Mouse (Mus musculus) WW6 (cell line): ENCODE data around the gene Acaa1a.
A peak's percentile ranks its signal among the peaks of the same experiment; 100 is the strongest.
"Not testable (repeated sequence)": the region's sequence is repeated elsewhere in the genome, so short reads cannot be mapped to it uniquely, and the experiment has no call there.

ENCODE experiments used
- DNase-seq: peaks from one replicate; pipeline ENCODE4 v3.0.0-alpha.2; 2013; ENCODE audit warnings: low read depth, low spot score

The Acaa1a gene

DNA sequence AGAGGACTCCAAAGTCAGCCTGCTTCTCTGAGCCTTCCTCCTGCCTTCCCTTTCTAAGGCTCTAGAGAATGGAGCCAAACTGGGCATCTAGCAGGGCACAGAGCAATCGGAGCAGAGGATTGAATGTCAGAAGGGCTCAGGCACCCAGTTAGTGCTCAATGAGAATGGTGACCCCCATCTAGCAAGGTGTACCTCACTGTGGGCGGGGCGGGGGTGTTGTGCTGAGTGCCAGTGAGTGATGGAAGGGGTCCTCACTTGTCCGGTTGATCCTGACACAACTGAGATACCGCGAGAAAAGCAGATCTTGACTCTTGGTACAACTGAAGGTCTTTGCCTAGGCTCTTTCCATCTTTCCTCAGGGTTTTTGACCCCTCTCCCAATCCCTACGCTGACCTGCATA, 370 bp upstream of the Acaa1a start:
- no peak for DNase-seq

DNA sequence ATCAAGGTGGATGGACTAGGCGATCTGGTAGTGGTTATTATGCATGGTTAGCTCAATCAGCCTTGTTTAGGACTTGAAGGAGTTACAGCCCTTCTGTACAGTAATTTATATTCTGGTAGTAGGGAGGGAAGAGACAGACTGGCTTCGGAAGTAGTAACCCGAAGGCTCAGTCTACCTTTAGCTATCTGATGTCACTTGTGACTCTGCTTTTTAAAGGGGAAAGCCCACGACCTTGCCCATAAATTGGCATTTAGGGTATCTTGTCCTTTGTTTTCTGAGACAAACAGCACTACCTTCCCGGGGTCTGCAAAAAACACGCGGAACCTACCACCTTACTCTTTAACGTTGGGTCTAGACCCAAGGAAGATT, 720 bp downstream of the Acaa1a start:
- DNase-seq, result no peak

DNA sequence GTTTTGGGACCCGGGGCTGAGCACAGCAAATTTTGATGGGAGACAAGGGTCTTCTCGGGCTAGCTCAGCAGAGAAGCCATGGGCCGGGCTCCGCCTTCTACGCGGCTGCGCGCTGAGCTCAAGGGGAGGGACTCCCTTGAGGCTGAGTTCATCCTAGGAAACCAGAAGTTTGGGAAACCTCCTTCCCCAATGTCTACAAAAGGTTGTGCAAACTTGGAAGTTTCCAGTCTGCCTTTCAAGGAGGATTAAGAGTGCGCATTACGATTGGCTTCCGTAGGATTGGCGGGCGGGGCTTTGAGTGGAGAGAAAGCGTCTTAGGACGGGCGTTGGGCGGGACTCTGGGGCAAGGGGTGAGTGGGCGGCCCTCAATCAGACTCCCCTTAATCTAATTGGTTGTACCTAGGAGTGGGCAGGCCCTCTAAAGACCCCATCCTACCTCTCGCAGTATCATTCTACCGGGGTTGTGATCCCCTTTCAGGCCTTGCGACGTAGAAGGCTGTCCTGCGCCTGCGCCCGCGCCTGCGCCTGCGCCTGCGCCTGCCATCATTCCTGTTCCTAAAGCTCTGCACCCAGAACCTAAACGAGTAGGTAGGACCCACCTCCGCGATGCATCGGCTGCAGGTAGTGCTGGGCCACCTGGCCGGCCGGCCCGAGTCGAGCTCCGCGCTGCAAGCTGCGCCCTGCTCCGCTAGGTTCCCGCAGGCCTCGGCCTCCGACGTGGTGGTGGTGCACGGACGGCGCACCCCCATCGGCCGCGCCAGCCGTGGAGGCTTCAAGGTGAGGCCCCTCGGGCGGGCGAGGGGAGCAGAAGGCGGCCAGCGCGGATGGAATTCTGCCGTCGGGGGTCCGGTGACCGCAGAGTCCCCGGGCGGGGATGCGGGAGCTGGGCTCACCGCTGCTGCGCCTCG, 1.7 kb downstream of the Acaa1a start, which contains the start of gene Myd88:
Gene Myd88 (minus strand): TSS at position 503 of the 908 bp plus-strand sequence.
- DNase-seq, result peak; percentile 96

DNA sequence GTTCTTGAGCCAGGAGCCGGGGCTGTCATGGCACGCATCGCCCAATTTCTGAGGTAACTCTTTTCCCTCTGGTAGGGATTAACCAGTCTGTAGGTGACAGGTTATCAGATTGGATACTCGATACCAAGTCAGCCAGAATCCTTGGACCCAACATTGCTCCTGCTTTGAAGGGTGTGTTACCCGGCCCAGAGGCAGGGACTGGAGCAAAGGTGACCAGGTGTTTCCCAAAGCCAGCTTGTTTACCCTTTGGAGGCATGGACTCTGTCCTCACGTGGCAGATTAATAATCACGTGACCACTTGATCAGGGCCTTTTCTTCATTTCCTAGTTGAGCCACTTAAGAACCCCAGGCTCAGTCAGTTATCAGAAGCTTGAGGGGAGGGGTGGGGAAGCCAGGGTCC, 3.3 kb downstream of the Acaa1a start:
- no peak for DNase-seq

DNA sequence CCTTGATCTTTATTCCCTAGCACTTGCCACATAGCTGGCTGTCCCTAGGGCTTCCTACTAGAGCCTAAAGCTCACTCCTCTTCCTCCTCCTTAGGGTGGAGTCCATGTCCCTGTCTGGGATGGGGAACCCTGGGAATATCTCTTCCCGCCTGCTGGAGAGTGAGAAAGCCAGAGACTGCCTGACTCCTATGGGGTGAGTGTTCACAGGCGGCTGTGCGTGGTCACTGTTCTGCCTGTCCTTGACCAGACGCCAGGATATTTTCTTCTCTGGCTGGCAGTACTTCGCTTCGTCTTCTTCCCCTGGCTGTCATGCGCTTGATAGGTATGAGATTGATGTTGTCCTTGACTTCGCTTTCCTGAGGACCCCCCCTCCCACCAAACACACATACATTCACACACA, 6.9 kb downstream of the Acaa1a start:
- no peak for DNase-seq

DNA sequence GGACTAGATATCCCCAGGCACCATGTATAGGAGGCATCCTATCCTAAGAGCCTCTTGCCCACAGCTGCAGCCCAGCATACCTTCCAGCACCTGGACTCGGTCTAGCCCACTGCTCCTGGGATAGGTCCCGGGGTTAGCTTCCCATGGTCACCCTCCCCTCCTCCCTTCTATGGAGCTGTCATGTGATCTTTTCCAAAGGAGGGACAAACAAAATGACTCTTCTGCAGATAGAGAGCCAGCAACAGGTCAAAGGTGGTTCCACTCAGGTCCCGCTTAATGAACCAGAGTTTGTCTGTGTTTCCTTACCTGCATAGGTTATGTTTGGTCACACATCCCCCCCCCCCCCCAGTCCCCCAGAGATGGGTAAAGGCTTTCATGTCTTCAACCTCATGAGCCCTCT, 11.1 kb downstream of the Acaa1a start:
- no peak for DNase-seq

DNA sequence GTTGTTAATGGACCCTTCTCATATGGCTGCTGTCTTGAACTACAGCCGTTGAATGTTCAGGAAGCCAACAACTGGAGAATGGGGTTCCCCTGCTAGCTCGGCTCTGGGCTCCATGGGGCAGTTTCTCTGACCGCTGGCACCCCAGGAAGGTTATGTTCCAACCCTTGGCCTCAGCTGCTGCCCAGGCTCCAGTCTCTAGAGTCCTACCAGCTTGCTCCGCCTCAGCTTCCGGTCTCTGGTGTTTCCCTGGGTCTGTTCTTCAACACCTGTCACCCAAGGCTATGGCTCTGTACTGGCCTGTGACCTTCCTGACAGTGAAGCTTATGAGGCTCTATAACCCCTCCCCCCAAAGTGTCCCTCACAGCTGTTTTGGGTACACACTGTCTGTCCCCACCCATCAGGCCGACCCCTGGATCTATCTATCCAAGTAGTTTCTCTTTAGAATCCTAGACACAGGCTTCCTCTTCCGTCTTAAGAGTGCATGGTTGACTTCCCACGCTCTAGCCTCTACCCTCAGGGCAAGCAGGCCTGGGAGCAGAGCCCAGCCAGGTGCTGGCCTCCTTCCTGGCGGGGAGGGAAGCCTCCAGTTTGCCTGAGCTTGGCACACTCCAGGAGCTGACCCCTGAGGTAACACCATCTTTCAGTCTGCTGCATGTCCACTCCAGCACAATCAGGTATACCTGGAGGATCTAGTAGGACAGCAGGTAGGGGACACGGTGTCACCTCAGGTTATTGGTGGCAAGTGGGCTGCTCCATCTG, 11.7 kb downstream of the Acaa1a start:
- DNase-seq, result no peak

DNA sequence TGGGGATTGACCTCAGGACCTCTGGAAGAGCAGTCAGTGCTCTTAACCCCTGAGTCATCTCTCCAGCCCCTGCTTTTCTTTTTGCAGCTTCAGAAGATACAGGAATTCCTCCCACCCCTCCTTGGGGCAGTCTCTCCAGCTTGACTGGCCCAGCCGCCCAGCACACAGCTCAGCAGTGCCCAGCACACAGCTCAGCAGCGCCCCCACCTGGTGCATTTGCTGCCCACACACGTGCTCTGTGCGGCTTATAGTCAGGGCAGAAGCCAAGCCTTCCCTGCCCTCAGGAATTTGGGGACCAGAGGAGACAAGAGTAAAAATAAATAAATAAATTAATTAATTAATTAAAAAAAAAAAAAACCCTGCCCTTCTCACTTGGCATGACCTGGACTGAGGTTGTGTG, 12.6 kb downstream of the Acaa1a start:
- peak; percentile 52 for DNase-seq

DNA sequence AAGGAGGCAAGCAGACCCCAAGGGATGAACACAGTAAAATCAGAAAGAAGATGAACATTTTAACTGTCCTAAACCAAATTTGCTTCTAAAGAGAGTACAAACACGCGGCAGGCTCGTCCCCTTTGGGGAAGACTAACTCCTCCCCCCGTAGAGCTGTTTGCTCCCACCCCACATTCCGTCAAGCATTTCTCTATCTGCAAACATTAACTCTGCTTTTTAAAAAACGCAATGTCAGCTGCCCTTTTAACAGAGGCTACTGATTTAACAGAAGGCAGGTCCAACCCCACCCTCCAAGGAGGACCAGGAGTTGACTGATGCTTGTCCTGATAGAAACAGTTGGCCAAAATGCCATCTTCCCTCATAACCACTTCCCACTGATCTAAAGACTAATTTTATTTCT, 14.4 kb downstream of the Acaa1a start:
- no peak for DNase-seq

DNA sequence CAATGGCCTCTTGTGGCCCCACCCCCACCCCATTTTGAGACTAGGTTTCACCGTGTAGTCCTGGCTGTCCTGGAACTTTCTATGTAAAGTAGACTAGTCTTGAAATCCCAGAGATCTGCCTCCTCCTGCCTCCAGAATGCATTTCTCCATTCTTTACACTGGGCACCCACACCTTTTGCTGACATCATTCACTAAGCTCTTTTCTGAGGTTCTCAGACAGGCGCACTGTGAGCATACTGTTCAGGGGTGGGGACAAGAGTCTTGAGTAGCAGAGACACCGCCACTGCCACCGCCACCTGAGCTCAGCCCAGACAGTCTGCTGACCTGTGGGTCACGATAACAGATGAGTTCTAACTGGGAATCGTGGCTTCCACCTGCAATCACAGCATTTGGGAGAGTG, 16.5 kb downstream of the Acaa1a start:
- no peak for DNase-seq

DNA sequence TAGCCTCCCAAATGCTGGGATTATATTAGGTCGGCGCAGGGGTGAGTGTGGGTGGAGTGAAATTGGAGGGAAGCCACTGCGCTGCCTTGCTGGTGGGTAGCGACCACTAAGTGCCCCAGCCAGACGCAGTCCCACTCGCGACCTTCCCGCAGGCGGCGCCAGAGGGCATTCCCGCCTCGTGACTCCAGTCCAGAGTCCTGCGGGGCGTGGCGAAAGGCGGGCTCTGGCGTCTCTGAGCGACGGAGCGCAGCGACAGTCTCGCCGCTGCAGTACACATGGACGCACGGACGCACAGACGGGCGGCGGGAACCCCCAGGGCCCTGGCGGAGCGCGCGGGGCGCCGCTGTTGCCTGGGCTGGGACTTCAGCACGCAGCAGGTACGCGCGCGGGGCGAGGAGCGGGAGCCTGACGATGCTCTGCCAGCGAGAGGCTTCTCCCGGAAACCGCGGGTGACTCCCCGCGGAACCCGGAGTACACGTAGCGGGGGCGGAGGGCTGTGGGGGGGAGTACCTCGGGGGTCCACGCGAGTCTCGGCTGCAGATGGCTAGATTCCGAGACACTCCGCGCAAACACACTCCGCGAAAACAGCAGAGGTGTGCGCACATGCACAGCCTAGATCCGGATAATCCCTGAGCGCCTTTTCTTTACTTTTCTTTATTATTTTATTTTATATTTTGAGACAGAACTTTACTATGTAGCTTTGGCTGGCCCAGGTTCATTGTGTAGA, 18.0 kb downstream of the Acaa1a start, which contains the start of gene Xylb:
Gene Xylb (plus strand): TSS at position 51 of the 727 bp plus-strand sequence.
- DNase-seq, result peak; percentile 90

DNA sequence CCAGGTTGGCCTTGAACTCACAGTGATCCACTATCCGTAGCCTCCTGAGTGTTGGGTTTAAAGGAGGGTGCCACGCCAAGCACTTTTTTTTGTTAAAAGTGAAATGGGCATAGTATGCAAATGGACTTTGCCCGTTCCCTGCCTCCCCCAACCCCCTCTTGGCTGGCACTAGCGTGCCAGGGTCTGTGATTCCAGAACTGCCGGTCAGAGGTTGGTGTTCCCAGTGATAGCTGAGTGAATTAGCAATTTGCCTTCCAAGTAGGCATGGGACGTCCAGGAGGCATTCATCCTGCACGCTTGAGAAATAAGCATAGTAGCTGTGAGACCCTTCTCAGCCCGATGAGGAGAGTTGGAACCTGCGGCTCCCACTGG, 18.6 kb downstream of the Acaa1a start:
- DNase-seq, result no peak

DNA sequence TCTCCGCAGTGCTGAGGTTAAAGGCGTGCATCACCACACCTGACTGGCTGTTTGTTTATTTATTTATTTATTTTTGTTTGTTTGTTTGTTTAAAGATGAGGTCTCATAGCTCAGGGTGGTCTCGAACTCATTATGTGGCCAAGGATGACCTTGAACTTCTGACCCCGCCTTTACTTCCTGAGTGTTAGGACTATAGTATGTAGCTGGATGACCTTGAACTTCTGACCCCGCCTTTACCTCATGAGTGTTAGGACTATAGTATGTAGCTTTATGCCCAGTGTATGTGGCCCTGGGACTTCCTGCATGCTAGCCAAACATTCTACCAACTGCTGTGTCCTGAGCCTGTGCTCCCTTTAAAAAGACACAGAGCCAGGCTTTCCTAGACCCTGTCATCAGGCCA, 21.9 kb downstream of the Acaa1a start:
- DNase-seq, result no peak

DNA sequence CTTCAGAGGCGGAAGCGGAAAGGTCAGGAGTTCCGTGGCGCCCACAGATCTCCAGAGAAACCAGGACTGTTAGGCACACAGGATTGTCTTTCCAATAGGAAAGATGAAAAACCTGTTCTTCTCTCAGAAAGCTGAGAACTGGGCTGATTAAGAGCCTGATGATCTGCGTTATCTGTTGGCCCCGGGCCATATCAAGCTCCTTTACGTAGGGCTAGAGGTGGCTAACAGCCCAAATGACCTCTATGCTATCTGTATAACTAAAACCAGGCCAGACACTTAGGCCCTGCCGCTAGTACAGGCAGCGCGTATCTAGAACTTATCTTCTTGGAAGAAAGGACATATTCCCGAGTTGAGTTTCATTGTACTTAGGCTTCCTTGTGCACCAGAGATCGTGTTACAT, 23.8 kb downstream of the Acaa1a start:
- no peak for DNase-seq

DNA sequence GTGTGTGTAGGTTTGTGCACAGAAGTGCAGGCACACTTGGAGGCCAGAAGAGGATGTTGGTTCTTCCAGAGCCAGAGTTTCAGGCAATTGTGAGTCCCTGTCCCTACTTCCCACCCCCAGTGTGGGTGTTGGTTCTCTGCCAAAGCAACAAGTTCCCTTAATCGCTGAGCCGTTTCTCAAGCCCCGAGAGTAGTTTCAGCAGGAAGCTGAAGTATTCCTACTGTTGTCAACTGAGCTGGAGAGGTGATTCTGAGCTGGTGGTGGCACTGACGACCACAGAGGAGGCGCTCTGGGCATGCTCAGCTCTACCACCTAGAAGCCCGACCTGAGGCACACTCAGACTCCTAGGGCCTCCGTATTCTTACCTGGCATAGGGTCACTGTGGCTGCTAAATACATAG, 25.8 kb downstream of the Acaa1a start, which contains the start of gene Slc22a14:
Gene Slc22a14 (minus strand): TSS at position 270 of the 400 bp plus-strand sequence.
- no peak for DNase-seq

DNA sequence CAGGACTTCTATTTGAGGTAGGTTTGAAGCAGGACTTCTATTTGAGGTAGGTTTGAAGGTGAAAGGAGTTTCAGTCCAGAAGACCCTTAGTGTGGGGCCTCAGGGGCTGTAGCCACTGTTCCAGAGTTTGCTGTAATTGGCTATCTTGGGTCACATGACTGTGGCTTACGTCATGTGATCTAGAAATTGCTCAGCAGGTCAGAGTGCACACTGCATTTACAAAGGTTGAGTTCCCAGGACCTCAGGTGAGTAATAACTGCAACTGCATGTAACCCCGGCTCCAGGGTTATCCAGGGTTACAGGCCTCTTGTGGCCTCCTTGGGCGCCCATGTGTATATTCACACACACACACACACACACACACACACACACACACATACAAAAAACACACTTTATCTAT, 28.9 kb downstream of the Acaa1a start:
- DNase-seq, result no peak

DNA sequence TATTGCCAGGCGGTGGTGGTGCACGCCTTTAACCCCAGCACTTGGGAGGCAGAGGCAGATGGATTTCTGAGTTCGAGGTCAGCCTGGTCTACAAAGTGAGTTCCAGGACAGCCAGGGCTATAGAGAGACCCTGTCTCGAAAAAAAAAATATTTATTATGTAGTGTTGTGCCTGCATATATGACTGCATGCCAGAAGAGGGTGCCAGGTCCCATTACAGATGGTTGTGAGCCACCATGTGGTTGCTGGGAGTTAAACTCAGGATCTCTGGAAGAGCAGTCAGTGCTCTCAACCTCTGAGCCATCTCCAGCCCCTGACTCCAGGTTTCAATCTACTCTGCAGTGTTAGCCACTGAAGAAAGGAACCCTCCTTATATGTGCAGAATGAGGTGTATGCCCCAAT, 31.3 kb downstream of the Acaa1a start:
- DNase-seq, result not testable (repeated sequence)

DNA sequence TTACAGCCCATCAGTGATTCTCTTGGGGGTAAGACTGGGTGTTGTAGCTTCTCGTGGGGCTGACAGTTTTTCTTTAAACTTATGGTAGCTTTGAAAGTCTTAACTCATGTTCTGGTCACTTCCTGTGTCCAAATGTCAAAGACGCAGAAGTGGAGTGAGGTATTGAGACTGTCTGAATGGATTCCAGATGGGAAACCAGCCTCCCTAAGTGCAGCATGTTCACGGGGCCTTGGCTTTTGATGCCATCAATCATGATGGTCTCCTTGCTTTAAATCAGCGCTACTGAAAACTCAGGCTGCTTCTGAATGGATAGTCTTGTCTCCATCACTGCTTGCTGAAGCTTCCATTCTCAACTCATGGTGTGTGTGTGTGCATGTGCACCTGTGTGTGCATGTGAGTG, 31.8 kb downstream of the Acaa1a start:
- no peak for DNase-seq

DNA sequence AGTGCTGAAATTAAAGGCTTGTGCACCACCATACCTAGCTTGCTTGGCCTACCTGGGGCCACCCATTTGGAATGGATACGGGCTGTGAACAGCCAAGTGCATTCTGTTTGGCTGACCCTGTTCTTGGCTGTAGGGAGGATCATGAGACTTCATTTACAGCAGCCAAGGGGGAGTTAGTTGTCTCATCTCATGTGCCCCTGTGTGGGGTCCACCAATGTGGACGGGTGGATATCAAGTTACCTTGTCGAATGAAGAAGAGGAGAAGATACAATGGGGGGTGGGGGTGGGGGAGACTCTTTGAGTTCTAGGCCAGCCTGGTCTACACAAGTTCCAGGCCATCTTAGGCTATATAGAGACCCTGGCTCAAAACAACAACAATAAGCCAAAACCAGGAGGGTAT, 35.5 kb downstream of the Acaa1a start:
- no peak for DNase-seq

DNA sequence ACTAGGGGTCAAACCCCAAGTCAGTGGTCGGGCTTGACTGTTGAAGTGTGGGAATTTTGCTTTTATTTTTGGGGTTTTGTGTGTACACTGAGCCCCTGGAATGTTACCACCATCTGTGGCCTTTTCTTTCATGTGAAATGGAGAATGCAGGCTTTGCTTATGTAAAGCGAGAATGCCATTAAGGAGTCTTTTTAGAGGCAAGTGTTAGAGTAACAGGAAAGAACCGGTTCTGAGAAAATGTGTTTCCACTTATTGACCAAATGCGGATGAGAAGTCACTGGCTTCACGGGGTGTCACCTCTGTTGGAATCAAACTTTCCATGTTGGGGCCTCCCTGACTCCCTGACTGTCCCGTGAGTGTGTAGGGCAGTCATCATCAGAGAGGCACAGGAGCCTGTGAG, 36.1 kb downstream of the Acaa1a start:
- no peak for DNase-seq

DNA sequence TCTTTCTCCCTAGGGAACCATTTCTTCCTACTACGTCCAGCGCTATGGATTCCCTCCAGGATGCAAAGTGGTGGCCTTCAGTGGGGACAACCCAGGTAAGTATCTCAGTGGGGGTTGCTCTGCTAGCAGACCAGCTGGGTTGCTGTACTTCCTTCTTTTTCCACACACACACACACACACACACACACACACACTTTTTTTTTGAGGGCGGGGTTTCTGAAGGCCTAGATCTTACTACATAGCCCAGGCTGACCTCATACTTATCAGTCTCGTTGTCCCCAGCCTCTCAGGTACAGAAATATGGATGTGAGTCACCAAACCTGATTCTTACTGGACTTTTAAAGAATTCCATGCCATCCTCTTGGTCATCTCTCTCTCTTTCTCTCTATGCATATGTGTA, 38.8 kb downstream of the Acaa1a start:
- DNase-seq, result no peak

DNA sequence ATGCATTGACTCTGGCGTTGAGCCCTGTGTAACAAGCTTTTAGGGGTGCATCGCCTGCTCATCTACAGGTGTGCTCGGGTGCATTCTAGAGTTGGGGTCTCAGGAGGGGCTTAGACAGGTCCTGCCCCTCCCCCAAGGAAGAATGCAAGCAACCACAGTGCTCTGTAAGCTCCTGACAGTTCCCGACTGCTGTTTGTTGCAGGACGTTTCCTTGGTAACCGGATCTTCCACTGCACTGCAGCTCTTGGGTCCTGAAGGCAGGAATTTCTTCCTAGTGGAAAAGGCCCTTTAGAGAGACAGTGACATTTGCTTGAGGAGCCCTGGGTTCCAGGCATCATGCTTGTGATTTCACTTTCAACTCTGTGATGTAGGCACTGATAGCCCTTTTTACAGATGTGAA, 43.1 kb downstream of the Acaa1a start:
- no peak for DNase-seq
